Mouse (Mus musculus) C2C12 (cell line): ENCODE measurements around the gene Ppp2r5e.

Source experiments
- CTCF ChIP-seq: IDR thresholded peaks from one replicate; pipeline ENCODE4 v1.5.1; 2011; ENCODE audit not compliant: control insufficient read depth, insufficient read depth, insufficient read length
- MAX ChIP-seq: IDR thresholded peaks from one replicate; pipeline ENCODE4 v1.6.1; 2011; ENCODE audit warnings: mild to moderate bottlenecking, control low read depth

DNA sequence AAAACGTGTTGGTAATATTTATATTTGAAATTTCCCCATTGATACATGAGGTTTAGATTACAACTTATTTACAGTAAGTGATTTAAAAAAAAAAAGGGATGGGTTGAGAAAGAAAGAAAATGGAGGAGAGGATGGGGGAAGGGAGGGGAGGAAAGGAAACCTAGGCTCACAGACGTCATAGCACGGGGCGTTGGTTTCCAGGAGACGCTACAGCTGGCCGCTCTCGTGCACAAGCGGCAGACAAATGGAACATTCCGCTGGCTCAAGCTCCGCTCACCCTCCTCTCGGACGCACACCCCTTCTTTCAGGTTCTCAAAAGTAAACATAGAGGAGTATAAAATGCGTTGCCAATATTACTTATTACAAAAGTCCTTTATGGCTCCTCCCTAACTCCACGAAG lies 146.0 kb downstream of the Ppp2r5e start:
- no peak for TF ChIP-seq MAX
- TF ChIP-seq CTCF, result no peak
